Mouse (Mus musculus) cerebellum, postnatal 36 days (tissue): ENCODE data around the gene Olfr832.
"Not testable (repeated sequence)": the region's sequence is repeated elsewhere in the genome, so short reads cannot be mapped to it uniquely, and the experiment has no call there.

Source experiments
- DNase-seq, 2 experiments: peaks; one replicate each; pipeline ENCODE4 v3.0.0; 2021 to 2022; ENCODE audit warnings: mixed read lengths in 2 of 2

The Olfr832 gene

GRCm38 (mm10) chr9:18936822-18937221, at the start of gene Olfr832:
Gene Olfr832, plus strand, starts transcription at chr9:18937122.
- not testable (repeated sequence) for DNase-seq

DNA sequence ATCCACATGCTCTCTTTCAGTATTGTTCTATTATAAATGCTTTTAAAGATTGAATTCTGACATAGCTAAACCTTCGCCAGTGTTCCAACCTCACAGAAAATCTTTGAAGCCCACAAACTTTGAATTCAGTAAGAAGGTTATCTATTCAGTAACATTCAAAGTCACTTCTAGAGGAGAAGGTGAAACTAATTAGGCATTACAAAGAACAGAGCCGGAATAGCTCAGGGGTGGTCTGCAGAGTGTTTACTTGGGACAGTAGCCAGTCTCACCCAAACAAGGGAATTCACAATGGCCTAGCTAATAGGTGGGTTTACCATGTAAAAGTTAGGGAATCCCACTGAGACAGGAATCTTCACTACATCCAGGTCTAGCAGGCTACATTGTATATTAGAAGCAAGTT, 29.2 kb upstream of the Olfr832 start:
- not testable (repeated sequence) for DNase-seq

- DNase-seq: not testable (repeated sequence)
Observed at GRCm38 (mm10) chr9:18927921-18928320, 9.0 kb upstream of the Olfr832 start.

DNA sequence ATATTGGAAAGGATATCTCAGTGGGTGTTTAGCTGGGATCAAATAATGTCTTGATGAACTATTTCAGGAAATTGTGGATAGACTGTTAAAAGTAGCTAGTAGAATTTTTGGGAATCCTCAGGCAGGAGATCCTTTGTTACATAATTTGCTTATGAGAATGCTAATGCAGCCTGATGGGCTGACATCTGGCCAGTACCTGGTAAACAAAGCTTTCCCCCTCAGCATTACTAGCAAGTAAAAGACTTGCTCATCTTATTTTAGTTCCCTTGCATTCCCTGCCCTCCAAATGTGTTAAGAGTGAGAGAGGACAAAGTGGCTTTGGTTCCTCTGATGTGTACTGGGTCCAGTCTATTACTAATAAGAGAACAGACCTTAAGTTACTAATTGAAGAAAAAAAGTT, 25.1 kb downstream of the Olfr832 start:
- DNase-seq: no peak

DNA sequence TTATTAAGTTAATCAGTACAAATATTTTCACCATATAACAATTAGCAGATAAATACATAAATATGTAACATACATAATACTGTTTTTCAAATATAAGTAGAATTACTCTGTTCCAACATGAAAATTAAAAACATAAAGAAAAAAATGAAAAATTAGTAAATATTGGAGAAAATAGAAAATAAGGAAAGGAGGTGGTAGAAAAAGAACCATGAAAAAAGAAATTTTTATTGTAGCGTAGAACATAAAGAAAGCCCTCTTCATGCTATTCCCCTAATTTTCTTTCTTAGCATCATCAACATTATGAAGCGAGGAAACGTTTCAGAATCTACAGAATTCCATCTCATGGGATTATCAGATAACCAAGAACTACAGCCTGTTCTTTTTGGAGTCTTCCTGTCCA, 50.8 kb downstream of the Olfr832 start, which contains the start of gene Olfr834:
Olfr834 (plus strand) TSS at position 301 of the 400 bp plus-strand sequence.
- DNase-seq: no peak
